Mouse (Mus musculus) thymus, postnatal 14 days (tissue): ENCODE measurements at regions not wholly inside any gene's neighbourhood (a gene's known extent, or its start where the extent isn't known, plus 50 kb on each side); places are given as distances from the start of the nearest gene placed in this dataset.
A peak's percentile ranks its signal among the peaks of the same experiment; 100 is the strongest.

Experiments used
- DNase-seq: peaks from one replicate; pipeline ENCODE4 v3.0.0; 2021

DNA sequence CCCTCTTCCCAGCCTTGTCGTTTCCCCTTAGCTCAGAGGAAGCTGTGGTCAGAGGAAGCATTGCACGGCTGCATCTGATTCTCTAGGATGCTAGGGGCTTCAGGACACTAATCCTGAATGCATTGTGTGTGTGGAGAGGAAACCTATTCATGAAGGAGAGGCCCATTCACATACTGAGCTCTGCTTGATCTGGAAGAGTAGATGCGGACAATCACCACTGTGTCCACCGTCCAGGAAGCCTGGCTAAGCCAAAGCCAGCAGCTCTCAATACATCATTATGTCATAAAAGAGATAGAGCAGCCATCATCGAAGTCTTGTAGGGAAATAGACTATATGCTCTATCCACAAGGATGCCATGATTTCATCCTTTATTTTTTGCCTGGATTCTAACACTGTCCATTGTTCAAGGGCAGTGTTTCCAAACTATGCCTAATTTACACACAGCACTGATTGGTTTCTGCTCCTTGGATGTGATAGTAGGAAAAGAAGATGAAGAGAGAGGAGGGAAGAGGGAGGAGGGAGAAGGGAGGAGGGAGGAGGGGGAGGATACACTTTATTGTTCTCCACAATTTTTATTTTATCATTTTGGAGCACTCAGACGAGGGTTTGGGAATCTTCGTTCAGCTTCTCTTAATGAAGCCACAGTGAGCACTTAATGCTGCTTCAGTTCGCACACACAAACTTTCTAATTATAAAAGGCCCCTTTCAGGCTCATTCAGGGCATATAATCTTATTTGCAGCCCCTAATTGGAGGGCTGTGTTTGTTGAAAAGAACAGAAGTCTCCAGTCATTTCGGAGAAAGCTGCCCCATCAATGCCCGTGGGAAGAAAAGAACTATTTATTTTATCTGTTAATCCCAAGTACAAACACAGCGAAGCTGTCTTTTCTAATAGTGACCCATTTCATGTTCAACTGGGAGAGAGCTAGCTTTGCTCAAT lies 195.0 kb downstream of the Pdgfra start:
- no peak for DNase-seq

DNA sequence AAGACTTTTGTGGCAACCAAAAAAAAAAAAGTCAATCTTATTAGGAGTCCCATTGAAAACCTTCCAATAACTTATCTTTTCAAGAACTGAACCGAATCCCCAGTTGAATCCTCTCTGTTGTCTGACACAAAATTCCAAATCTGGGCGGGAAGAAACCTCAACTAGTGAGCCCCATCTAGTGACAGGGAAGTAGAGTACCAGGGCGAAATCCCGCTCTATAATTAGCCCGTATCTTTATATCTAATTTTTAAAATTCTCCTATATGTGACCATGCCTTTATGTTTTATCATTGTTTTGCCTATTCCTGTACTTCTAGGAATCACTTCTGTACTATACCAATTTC lies 195.7 kb downstream of the Pdgfra start:
- DNase-seq, result no peak

DNA sequence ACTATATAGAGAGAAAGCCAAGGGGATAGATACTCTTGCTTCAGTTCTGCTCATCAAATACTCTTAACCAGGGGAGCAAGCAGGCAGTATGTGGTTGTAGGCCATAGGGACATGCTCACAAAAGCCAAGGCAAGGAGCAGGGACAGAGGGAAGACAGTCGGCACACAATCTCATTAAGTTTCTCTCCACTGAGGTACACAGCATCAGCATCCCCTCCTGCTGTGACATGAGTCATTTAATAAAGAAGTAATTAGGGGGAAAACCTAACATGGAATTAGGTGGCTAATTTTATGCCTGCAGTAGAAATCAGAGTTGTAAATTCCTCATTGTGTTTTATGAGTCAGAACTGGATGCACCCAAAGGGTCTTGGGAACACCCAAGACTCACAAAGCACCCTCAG lies 203.2 kb downstream of the Pdgfra start:
- no peak for DNase-seq

GRCm38 (mm10) chr5:75358869-75359268 lies 206.8 kb downstream of the Pdgfra start:
- no peak for DNase-seq

DNA sequence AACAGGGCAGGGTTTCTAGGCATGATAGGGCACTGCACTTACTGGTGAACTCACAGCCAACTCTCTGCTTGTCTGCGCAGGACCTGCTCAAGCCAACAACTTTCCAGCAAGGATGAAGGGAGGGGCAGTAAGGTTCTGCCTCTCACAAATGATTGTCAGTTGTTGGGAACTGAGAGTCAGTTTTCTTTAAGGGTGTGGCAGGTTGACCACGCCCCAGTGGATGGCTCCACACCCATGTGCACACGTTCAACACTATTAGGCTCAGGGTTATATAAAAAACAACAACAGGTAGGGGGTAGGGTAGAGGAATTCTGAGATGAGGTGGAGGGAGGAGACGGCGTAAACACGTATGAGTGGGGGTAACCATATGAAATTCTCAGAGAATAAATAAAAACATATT lies 210.9 kb upstream of the Kit start:
- DNase-seq, result no peak

DNA sequence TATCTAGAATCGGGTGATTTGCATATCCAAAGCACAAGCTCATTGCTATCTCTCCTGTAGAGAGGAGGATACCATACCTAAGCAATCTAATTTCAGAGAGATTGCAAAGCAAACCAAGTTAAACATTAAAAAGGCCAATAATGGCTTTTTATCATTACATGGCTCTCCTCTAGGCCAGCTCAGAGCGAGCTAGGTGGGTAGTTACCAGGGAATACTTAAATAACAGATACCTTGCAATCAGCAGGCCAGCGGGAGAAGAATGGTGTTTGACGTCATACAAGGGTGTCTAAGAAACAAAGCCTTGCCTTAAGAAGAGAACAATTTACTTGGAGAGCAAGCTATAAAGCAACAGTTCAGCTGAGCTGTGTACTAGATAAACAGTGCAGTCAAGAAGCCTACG lies 207.4 kb upstream of the Kit start:
- DNase-seq, result no peak

DNA sequence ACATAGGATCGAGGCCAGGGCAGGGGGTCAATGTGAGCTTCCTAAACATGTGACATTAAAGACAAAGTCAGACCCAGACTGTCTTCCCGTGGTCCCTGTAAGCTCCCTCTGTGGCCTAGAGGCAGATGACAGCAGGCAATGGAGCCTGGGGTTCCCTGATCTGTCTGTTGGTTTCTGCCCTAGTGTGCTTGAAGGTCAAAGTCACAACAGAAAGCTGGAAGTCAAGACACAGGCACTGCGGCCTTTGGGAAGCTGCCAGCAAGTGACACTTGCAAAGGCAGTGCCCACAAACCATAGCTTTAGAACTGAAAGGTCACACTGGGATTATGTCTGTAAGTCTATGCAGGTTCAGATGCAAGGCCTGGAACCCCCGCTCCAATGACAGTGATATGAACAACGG lies 206.0 kb upstream of the Kit start:
- no peak for DNase-seq

- peak; percentile 22 for DNase-seq
Observed at GRCm38 (mm10) chr5:75372849-75373248, 201.9 kb upstream of the Kit start.

GRCm38 (mm10) chr5:75377311-75378300 lies 197.1 kb upstream of the Kit start:
- no peak for DNase-seq

GRCm38 (mm10) chr5:75378655-75379054 lies 196.1 kb upstream of the Kit start:
- DNase-seq, result peak; percentile 4

GRCm38 (mm10) chr5:75380340-75380739 lies 194.4 kb upstream of the Kit start:
- no peak for DNase-seq

DNA sequence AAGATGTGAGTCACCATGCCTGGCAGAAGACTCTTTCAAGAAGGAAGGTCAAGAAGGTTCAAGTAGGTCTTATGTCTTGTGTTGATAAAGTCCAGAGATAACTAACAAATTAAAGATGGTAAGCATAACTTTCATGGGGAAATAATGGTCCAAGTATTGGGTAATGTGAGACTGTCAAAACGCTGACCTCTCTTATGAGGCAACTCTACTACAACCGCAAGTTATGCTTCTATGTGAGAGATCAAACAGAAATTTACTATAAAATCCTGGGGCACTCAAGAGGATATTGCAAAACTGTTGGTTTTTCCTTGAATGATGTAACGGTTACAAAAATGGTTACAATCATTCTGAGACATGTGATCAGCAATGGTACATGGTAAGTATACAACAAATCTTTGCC lies 192.6 kb upstream of the Kit start:
- DNase-seq, result no peak

- peak; percentile 4 for DNase-seq
Observed at GRCm38 (mm10) chr5:75387886-75388454, 186.7 kb upstream of the Kit start.

GRCm38 (mm10) chr5:75388699-75389260 lies 185.9 kb upstream of the Kit start:
- no peak for DNase-seq

DNA sequence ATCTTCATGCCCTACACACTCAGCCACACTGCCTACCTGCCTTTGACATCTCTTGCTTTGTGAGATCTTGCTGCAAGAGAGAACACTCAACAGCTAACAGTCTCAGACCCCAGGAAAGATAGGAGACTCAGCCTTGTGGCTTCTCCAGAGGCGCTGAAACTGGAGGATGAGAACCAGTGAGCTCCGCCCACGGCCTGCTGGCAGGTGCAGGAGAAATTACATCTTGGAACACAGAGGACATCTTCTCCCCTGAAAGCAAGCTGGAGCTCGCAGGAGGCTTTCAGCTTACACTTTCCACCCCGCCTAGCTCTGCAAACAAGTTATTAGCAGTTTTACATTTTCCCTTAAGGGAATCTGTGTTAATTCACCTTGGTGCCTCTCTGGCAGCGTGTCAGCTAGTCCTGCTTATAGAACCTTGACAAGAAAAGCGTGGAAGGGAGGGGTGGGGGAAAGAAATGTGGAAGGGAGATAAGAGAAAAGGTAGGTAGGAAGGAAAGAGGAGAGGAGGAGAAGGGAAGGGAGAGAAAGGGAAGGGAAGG lies 185.2 kb upstream of the Kit start:
- no peak for DNase-seq

DNA sequence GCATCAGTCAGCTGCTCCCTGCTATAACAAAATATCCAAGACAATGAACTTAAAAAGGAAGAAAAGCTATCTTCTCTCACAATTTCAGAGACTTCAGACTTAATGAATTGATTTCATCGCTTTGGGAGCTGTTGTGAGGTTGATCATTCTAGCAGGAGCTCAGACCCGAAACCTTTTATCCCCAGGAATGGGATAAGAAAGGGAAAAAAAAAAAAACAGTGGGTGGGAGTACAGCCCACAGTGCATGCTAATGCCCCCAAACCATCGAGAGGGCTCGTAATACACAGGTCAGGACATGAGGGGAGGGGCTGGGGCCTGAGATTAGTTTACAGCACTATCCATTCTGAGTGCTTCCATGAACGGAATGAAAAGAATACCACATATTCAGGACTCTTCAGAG lies 175.9 kb upstream of the Kit start:
- DNase-seq, result no peak

- no peak for DNase-seq
Observed at GRCm38 (mm10) chr5:75401734-75402133, 173.0 kb upstream of the Kit start.

DNA sequence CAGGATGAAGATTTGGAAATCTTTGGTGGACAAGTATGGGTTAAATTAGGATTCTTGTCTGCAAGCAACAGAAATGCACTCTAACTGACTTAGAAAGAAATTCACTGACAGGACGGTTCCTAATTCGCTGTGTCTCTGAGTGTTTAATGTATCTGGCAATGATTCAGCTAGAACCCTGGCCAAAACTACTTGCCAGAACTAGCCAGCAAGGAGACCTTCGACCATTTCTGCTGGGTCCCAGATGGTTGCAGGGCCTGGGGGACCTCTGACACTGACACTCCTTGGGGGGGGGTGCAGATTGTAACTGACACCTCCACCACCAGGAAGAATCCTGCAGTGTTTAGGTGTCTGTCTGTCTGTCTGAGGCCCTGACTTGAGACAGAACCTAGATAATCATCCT lies 172.1 kb upstream of the Kit start:
- DNase-seq, result no peak

DNA sequence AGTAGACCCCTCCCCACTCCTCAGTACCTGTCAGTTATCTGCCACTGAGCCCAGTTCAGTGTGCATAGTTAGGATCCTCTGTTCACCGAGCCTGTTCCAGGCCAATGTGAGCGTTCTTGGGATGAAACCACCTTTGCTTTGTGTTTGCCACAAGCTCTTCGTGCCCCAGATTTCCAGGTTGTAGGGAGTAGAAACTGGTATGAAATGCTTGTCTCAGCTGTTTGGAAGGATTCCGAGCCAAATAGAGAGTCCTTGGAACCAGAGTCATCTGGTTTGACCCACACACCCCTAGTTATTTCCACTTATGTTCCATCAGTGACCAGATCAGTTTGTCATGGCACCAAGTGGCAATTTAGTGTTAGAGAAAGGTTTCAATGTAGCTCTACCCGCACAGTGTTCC lies 171.2 kb upstream of the Kit start:
- no peak for DNase-seq

DNA sequence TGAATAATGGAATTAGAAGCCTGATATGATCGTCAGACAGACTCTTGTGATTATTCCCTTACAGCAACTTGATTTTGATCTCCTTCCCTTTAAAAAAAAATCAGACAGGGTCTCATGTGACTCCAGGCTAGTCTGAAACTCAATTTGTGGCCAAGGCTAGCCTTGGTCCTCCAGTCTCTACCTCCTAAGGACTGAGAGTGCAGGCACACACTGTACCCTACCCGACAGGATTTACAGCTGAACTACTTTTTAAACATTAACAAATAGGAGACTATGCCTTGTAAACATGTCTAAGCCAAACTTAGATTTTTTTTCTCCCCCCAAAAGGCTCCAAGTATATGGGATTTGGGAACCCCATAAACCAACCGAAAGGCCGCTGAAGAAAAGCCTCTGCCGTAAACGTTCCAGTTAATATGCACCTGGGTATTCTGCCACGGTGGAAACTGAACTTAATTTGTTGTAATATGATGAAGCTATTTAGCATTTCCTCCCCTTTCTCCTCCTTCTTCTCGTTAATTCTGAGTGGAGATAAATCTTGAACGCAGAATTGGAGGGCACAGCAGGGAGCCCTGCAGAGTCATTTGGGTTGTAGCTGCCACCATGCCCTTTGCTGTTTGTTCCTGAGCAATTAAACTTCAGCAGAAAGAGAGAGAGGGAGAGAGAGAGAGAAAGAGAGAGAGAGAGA lies 170.0 kb upstream of the Kit start:
- DNase-seq, result no peak

GRCm38 (mm10) chr5:75405496-75405895 lies 169.2 kb upstream of the Kit start:
- no peak for DNase-seq

- no peak for DNase-seq
Observed at GRCm38 (mm10) chr5:75407686-75408085, 167.0 kb upstream of the Kit start.
